Mouse (Mus musculus): ENCODE data around the gene Tnk2. TPM values are rescaled to one million over a fixed set of nuclear protein-coding genes. Genes with fewer than 3 reads are reported as not detected.

Gene Tnk2
- polyA plus RNA-seq, 1 experiment from 2014 or later: 11.3 TPM

DNA sequence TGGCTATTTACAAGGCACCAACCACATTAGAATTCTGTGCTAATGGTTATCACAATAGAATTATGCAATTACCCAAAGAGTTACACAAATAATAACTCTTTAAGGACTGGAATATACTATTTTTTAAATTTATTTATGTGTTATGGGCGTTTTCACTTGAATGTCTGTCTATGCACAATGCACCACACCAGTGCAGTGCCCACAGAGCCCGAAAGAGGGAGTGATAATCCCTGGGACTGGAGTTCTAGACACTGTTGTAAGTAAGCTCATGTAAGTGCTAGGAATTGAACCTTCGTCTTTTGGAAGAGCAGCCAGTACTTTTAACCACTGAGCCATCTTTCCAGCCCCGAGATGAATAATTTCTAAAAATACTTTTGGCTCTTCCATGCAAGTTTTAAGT, 11.9 kb downstream of the Tnk2 start:
- no peak for ATAC-seq (ENCODE audit: low FRiP score, low TSS enrichment)
- no peak overlapping the region for H3K4me2 ChIP-seq (replicated peaks; ENCODE audit: low read depth, low read length)
- no peak overlapping the region for H3K9ac ChIP-seq (replicated peaks; ENCODE audit: low read length)
- H3K9me3 ChIP-seq (ENCODE audit: low read length): no peaks in the 10 kb centered on the region
- H3K27me3 ChIP-seq (ENCODE audit: insufficient read depth, low read length): no peaks in the 10 kb centered on the region
- H3K27ac ChIP-seq (ENCODE audit: low read length): no peak overlapping the region
- 87% methylated on average over 4 of the region's 4 CpGs for WGBS
- H3K36me3 ChIP-seq (ENCODE audit: insufficient read depth, low read length): no peaks in the 10 kb centered on the region
- H3K4me1 ChIP-seq (ENCODE audit: insufficient read depth, low read length): peaks cover 42% of the 10 kb centered on the region
- no peak overlapping the region for H3K4me3 ChIP-seq (ENCODE audit: low read length)

- ATAC-seq (ENCODE audit: low FRiP score, low TSS enrichment): no peak
- H3K9me3 ChIP-seq (ENCODE audit: low read length): no peaks in the 10 kb centered on the region
- no peak overlapping the region for H3K4me3 ChIP-seq (ENCODE audit: low read length)
- no peaks in the 10 kb centered on the region for H3K27me3 ChIP-seq (ENCODE audit: insufficient read depth, low read length)
- H3K4me2 ChIP-seq (replicated peaks; ENCODE audit: low read depth, low read length): no peak overlapping the region
- no peaks in the 10 kb centered on the region for H3K36me3 ChIP-seq (ENCODE audit: insufficient read depth, low read length)
- H3K27ac ChIP-seq (ENCODE audit: low read length): no peak overlapping the region
- no peak overlapping the region for H3K9ac ChIP-seq (replicated peaks; ENCODE audit: low read length)
- H3K4me1 ChIP-seq (ENCODE audit: insufficient read depth, low read length): peaks cover 50% of the 10 kb centered on the region
- whole genome bisulfite sequencing: 68% methylated on average over 8 of the region's 8 CpGs
Observed at GRCm38 (mm10) chr16:32656321-32656720, 12.6 kb downstream of the Tnk2 start.

DNA sequence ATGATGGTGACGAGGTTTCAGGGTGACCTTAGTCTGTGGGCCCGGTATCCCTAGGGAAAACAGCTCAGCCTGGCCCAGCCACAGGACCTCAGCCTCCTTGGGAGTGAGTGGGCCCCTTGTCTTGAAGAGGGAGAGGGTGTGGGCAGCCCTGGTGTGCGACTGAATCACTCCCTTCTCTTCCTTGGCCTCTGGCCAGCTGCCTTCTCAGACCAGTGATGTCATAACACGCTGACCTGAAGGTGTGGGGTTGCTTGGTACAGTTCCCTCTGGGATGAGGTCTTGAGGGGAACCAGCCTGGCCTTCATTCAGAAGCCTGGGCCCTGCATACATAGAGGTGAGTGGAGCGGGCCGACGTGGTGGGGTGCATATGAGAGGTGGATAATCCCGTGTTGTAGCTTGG, 13.1 kb downstream of the Tnk2 start:
- H3K9ac ChIP-seq (replicated peaks; ENCODE audit: low read length): no peak overlapping the region
- no peak overlapping the region for H3K27ac ChIP-seq (ENCODE audit: low read length)
- no peaks in the 10 kb centered on the region for H3K27me3 ChIP-seq (ENCODE audit: insufficient read depth, low read length)
- H3K4me2 ChIP-seq (replicated peaks; ENCODE audit: low read depth, low read length): no peak overlapping the region
- H3K9me3 ChIP-seq (ENCODE audit: low read length): no peaks in the 10 kb centered on the region
- peaks cover 54% of the 10 kb centered on the region for H3K4me1 ChIP-seq (ENCODE audit: insufficient read depth, low read length)
- WGBS: 56% methylated on average over 8 of the region's 8 CpGs
- H3K4me3 ChIP-seq (ENCODE audit: low read length): no peak overlapping the region
- H3K36me3 ChIP-seq (ENCODE audit: insufficient read depth, low read length): no peaks in the 10 kb centered on the region
- ATAC-seq (ENCODE audit: low FRiP score, low TSS enrichment): no peak

- H3K4me2 ChIP-seq (replicated peaks; ENCODE audit: low read depth, low read length): no peak overlapping the region
- H3K9ac ChIP-seq (replicated peaks; ENCODE audit: low read length): no peak overlapping the region
- no peaks in the 10 kb centered on the region for H3K9me3 ChIP-seq (ENCODE audit: low read length)
- no peaks in the 10 kb centered on the region for H3K27me3 ChIP-seq (ENCODE audit: insufficient read depth, low read length)
- H3K27ac ChIP-seq (ENCODE audit: low read length): no peak overlapping the region
- no peak overlapping the region for H3K4me3 ChIP-seq (ENCODE audit: low read length)
- no peaks in the 10 kb centered on the region for H3K36me3 ChIP-seq (ENCODE audit: insufficient read depth, low read length)
- no peak for ATAC-seq (ENCODE audit: low FRiP score, low TSS enrichment)
- WGBS: 91% methylated on average over 16 of the region's 16 CpGs
- H3K4me1 ChIP-seq (ENCODE audit: insufficient read depth, low read length): peaks cover 62% of the 10 kb centered on the region
Observed at GRCm38 (mm10) chr16:32657498-32658250, 14.0 kb downstream of the Tnk2 start.

- Histone ChIP-seq H3K4me1 (ENCODE audit: insufficient read depth, low read length) (peaks cover 72% of the 10 kb centered on the region), H3K4me2 (replicated peaks; ENCODE audit: low read depth, low read length) (peak overlapping the region; percentile 59), H3K9me3 (ENCODE audit: low read length) (no peaks in the 10 kb centered on the region), H3K9ac (replicated peaks; ENCODE audit: low read length) (peak overlapping the region; percentile 53), H3K4me3 (ENCODE audit: low read length) (peak overlapping the region; percentile 41), H3K27ac (ENCODE audit: low read length) (no peak overlapping the region), H3K27me3 (ENCODE audit: insufficient read depth, low read length) (no peaks in the 10 kb centered on the region), H3K36me3 (ENCODE audit: insufficient read depth, low read length) (no peaks in the 10 kb centered on the region)
- no peak for ATAC-seq (ENCODE audit: low FRiP score, low TSS enrichment)
- whole genome bisulfite sequencing: 0% methylated on average over 4 of the region's 21 CpGs
Observed at GRCm38 (mm10) chr16:32658743-32659171, 15.1 kb downstream of the Tnk2 start.

- Histone ChIP-seq H3K4me2 (replicated peaks; ENCODE audit: low read depth, low read length) (peak overlapping the region; percentile 59), H3K4me3 (ENCODE audit: low read length) (peak overlapping the region; percentile 33), H3K36me3 (ENCODE audit: insufficient read depth, low read length) (no peaks in the 10 kb centered on the region), H3K4me1 (ENCODE audit: insufficient read depth, low read length) (peaks cover 72% of the 10 kb centered on the region), H3K9ac (replicated peaks; ENCODE audit: low read length) (peak overlapping the region; percentile 48; the same call in 1 of the 2 replicates), H3K27me3 (ENCODE audit: insufficient read depth, low read length) (no peaks in the 10 kb centered on the region), H3K27ac (ENCODE audit: low read length) (peak overlapping the region; percentile 31; the same call in 1 of the 2 replicates), H3K9me3 (ENCODE audit: low read length) (no peaks in the 10 kb centered on the region)
- no peak for ATAC-seq (ENCODE audit: low FRiP score, low TSS enrichment)
- 9% methylated on average over 8 of the region's 8 CpGs for WGBS
Observed at GRCm38 (mm10) chr16:32659385-32659784, 15.7 kb downstream of the Tnk2 start.

GRCm38 (mm10) chr16:32660095-32660494, 16.4 kb downstream of the Tnk2 start:
- no peak for ATAC-seq (ENCODE audit: low FRiP score, low TSS enrichment)
- H3K9me3 ChIP-seq (ENCODE audit: low read length): no peaks in the 10 kb centered on the region
- H3K27ac ChIP-seq (ENCODE audit: low read length): peak overlapping the region; percentile 90
- H3K4me1 ChIP-seq (ENCODE audit: insufficient read depth, low read length): peaks cover 72% of the 10 kb centered on the region
- no peak overlapping the region for H3K4me2 ChIP-seq (replicated peaks; ENCODE audit: low read depth, low read length)
- no peak overlapping the region for H3K4me3 ChIP-seq (ENCODE audit: low read length)
- 23% methylated on average over 1 of the region's 1 CpGs for WGBS
- H3K9ac ChIP-seq (replicated peaks; ENCODE audit: low read length): no peak overlapping the region
- no peaks in the 10 kb centered on the region for H3K27me3 ChIP-seq (ENCODE audit: insufficient read depth, low read length)
- H3K36me3 ChIP-seq (ENCODE audit: insufficient read depth, low read length): no peaks in the 10 kb centered on the region

DNA sequence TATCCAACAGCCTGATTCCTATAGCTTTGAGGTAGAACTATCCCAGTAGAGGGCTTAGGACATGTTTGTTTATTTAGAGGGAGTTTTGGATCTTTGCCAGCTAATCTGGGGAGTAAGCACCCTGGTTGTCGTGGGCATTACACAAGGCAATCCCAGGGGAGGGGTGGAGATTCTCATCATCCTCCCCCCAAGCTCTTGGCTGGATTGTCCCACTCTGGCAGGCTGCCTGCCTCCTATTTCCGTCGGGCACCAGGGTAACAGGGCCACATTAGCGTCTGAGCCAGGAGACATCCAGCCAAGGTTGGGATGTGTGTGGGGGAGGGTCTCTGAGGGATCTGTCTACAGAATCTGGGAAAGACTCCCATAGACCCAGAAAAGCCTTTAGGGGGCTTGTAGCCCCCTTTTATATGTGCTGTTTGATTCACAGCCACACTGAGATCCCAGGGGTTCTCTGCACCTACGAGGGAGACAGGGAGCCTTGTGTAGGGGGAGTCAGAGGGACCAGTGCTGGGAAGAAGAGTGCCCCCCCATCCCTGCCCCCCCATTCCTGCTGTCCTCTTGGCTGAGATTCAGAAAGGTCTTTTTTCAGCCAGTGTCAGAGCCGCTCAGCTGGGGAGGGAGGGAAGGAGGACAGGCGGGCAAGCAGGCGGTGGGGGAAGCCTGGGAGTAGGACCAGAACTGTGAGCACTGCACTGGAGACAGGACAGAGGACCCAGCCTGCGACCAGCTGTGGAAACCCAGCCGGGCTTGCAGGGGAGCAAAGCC, 17.1 kb downstream of the Tnk2 start:
- ATAC-seq (ENCODE audit: low FRiP score, low TSS enrichment): peak; percentile 73
- peak overlapping the region; percentile 57 for H3K9ac ChIP-seq (replicated peaks; ENCODE audit: low read length)
- 17% methylated on average over 10 of the region's 10 CpGs for WGBS

DNA sequence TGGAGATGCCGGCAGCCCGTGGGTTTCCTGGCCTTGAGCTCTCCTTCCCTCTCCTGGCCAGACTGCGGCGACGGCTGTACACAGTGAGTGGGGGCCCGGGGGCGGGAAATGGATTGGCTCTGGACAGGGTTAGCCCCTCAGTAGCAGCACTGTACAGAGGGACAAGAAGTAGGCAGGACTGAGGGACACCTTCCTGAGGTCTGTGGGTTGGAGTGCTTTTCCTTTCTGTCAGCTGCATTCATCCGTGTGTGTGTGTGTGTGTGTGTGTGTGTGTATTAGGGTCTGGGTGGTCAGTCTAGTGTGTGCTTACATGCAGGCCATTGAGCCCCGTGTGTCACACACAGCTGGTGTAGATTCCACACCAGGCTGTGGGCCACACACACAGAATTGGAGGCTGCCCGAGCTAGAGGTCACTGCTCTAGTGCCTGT, 17.8 kb downstream of the Tnk2 start:
- Histone ChIP-seq H3K9me3 (ENCODE audit: low read length) (no peaks in the 10 kb centered on the region), H3K9ac (replicated peaks; ENCODE audit: low read length) (peak overlapping the region; percentile 57), H3K27ac (ENCODE audit: low read length) (peak overlapping the region; percentile 90), H3K27me3 (ENCODE audit: insufficient read depth, low read length) (no peaks in the 10 kb centered on the region), H3K4me1 (ENCODE audit: insufficient read depth, low read length) (peaks cover 74% of the 10 kb centered on the region), H3K36me3 (ENCODE audit: insufficient read depth, low read length) (no peaks in the 10 kb centered on the region), H3K4me3 (ENCODE audit: low read length) (peak overlapping the region; percentile 24), H3K4me2 (replicated peaks; ENCODE audit: low read depth, low read length) (peak overlapping the region; percentile 50)
- 30% methylated on average over 10 of the region's 10 CpGs for WGBS
- ATAC-seq (ENCODE audit: low FRiP score, low TSS enrichment): peak; percentile 24; the same call in 1 of the 2 replicates

More for the DNA sequence above, 17.1 kb downstream of the Tnk2 start:
- Histone ChIP-seq H3K27me3 (ENCODE audit: insufficient read depth, low read length) (no peaks in the 10 kb centered on the region), H3K27ac (ENCODE audit: low read length) (peak overlapping the region; percentile 90), H3K36me3 (ENCODE audit: insufficient read depth, low read length) (no peaks in the 10 kb centered on the region), H3K4me2 (replicated peaks; ENCODE audit: low read depth, low read length) (peak overlapping the region; percentile 50), H3K4me1 (ENCODE audit: insufficient read depth, low read length) (peaks cover 77% of the 10 kb centered on the region), H3K4me3 (ENCODE audit: low read length) (peak overlapping the region; percentile 24), H3K9me3 (ENCODE audit: low read length) (no peaks in the 10 kb centered on the region)

Data from kidney, embryonic 16.5 days (tissue).